Mouse (Mus musculus): ENCODE measurements around the gene Cfap65. TPM values are rescaled to one million over a fixed set of nuclear protein-coding genes. Genes with fewer than 3 reads are reported as not detected.

Gene Cfap65
- total RNA-seq (2021) (under 1 TPM in 1 of 2 experiments, not detected in 1; 0.07 TPM), polyA plus RNA-seq (2012; rRNA removed) (0.02 and 0.04 TPM in 2 replicates)
- long read RNA-seq, result 0 reads

DNA sequence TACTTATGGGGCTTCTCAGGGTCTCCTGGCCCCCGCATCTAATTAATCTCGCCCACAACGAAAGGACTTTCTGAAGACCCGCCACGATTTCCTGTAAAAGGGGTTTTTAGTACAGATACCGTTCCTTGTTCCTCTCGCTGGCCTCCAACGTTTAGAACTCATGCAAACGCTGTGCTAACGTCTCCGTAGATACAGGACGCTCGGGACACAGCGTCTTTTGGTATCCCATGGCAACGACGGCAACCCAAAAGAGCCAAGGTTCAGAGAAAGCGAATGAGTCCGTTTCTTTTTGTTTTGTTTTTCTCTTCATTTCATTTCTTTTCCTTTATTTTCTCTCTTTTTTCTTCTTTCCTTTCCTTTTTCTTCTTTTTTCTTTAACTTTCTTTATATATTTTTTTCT is at the start of gene Cfap65:
Gene Cfap65, minus strand, starts transcription at position 198 of the 400 bp plus-strand sequence.
- DNase-seq, result peak; percentile 57

DNA sequence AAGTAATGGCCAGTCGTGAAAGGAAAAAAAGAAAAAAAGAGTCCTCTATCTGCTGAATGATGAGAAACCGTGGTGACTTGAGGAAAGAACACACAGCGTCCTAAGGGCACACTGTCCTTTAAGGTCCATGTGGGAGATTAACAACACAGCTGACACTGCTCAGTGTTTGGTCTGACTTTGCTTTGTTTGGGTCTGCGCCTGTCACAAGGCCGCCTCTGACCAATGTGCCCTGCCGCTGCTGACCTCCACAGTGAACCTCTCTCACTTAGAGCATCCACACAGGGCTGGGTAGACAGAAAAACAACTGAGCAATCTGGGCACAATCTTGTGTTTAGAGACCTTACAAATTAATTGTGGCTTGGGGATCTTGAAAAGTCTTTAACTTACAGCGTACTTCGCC is 41.6 kb upstream of the Cfap65 start:
- no peak for DNase-seq

DNA sequence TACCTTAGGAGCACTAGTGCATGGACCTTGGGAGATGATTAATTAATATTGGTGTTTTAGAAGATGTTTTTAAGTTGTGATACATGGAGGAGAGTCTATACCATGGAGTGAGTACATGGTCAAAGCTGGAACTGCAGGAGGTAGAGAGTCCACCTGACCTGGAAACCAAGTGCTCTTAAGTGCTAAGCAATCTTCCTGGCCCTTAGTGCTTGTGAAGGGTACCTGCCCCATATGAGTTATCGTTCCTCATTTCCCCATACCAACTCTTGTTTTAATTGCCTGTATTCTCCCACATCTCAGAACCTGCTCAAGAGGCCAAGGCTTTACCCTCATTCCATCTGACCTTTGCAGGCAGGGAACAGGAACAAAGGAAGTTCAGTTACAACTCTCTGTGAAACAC is 40.5 kb upstream of the Cfap65 start:
- no peak for DNase-seq

DNA sequence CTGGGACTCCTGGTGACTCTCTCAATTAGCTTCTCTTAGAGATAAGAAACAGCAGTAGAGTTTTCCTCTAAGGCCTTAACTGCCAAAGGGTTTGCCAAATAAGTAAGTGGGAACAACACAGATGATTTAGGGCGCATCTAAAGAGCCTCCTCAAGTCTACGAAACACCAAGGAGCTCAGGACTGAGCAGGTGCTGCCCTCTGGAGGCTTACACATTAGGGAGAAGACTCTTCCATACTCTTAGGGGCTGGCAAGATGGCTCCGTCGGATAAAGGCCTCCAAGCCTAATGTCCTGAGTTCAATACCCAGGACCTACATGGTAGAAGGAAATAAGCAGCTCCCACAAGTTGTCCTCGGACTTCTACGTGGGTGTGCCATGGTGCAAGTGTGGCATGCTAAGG is 38.2 kb upstream of the Cfap65 start:
- no peak for DNase-seq

DNA sequence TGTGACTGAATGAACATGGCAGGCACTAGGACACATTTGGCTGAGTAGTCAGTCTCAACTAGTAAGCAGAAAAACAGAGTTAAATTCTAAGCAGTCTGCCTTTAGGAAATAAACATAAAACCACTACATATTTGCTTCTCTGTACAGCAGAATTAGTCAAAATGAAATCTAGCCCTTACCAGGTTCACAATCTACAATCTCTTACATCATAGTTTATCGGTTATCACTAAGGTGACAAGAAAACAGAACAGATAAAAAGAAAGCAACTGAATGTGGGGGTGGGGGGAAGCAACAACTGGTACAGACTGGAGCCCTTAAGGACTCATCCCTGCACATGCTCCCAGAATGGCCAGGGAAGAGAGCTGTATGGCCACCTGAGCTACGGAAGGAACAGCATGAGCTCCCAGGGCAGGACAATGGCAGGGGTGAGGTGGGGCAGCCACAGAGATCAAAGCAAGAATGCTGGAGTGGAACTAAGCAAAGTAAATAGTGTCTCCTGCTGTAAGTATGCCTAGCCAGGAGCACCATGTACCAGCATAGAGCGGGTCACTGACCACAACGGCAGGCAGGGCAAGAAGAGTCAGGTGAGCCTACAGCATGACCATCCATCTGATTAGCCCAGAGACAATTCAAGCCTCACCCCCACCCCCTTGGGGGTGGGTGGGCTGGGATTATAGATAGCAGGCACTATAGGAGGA is 36.1 kb upstream of the Cfap65 start:
- no peak for DNase-seq

DNA sequence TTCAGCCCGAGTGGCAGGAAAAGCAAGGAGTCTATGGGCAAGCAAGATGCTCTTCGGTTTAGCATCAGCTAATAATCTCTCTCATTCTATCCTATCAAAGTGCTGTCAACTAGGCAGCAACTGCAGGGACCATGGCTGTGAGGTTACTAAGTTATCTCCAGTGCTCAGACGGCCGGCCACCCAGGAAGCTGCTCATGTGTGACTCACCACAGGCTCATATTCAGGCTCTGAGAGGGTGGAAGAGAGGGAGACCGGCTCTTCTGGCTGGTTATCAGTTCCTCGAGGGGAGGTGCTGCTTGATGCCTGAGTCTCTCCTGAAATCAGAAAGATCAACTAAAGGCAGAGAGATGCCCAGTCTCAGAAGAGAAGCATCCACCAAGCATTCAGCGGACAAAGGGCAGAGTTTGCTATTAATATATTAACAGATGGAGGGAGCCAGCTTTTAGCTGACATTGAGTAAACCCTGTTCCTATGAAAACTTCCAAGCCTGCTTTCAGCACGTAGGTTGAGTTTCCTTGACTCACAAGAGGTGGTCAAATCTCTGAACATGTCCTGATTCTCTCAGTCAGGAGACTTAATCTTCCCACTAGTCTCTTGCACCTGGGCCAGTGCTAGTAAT is 32.7 kb upstream of the Cfap65 start:
- DNase-seq, result peak; percentile 14

DNA sequence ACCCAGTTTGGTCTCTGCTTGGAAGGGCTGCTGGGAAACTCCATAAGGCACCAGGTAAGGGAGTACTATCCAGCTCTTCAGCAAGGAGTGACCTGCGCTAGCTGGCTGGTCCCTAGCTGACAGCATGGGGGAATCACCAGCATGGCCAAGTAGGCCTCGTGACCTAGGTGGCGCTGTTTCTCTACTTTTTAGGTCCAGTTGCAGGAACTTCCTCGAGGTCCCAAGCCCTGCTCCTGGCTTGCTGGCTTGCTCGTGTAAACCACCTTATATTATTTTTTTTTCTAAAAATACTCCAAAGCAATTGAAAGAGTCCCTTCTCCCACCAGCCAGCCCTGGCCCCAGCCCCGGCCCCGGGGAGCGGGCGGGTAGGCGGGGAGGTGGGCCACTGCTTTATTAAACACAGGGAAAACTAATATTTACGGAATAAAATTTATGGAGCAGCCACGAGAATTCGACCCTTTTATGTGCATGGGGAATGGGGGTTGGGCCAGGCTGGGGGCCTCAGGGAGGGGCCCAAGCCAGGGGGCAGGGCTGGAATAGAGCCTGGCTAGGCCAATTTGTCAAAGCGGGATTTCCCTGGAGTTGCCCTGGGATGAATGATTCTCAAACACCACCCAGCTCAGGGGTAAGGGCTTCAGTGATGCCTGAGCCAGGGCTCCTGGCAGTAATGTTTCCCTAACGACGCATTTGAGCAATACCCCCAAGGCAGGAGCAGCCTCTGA is 29.3 kb upstream of the Cfap65 start:
- DNase-seq, result peak; percentile 75

DNA sequence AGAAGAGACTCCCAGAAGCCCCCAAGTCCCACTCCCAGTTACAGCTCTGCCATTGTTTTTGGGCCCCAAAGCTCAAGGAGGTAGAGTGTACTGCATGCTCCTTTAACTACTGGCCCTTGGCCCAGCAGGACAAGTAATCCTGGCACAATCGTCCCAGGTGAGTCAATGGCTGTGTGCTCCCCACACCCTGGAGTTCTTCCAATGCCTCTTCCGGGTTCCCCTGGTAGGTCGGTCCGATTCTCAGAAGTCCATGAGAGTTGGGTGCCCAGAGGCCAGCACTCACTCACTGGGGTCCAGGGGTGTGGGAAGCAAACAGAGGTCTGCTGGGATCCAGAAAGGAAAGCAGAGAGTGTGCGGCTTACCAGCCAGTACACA is 27.4 kb upstream of the Cfap65 start:
- DNase-seq, result no peak

DNA sequence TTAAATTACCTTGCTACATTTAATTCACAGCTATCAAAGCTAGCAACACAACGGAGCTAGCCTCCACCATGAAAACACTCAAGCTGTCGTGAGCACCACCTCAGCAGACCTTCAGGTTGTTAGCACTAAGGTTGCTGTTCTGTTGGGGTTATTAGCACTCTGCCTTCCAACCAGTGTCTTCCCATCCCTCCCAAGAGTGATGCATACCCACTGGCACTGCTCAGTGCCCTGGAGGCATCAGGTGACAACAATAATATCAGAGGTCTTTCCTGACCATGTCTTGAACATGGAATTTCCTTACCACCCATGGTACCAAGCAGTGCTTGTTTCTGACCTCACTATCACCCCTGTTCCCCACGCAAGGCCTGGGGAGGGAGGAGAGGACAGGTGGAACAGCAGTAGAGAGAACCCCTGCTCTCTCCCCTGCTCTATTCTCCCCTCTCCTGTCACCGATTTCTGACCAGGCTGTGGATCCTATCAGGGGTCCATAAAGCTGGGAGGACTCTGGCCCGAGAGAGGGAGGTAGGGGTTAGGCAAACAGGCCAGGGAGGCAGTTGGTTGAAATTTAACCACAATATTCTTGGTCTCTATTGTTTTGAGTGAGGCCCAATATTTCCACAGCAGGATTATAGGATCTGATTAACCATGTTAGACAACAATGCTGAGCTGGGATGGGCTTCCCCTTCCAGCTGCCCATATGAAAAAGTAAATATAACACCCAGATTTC is 26.9 kb upstream of the Cfap65 start:
- no peak for DNase-seq

DNA sequence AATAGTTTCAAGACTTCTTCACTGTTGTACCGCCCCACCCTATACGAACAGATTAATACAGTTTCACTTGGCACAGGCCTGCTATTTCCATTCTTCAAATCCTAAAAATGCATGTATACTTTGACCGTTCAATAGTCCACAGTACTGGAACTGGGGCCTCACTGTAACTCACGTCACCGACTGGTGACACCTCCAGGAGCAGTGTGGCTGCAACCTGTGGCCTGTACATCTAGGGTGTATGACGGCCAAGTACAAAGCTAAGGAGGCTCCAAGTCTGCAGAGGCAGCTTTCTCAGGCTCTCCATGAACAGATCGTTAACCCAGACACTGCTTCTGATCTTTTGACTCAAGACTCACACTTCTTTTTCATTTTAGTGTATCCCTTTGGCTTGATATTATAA is 26.3 kb upstream of the Cfap65 start:
- no peak for DNase-seq

DNA sequence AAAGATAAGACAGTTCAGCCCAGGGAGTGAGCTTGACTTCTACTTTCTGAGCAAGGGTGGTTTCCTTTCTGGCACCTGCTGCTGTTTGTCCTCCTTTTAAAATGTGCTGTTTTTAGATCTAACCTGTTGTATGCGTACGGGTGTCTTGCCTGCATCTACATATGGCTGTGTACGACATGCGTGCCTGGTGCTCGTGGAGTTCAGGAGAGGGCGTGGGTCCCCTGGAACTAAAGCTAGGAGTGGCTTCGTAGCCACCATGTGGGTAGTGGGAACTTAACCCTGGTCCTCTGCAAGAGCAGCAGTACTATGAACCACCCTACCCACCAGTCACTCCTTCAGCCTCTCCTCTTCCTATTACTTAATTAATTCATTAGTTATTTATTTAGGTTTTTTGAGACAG is 24.7 kb upstream of the Cfap65 start:
- DNase-seq, result no peak

DNA sequence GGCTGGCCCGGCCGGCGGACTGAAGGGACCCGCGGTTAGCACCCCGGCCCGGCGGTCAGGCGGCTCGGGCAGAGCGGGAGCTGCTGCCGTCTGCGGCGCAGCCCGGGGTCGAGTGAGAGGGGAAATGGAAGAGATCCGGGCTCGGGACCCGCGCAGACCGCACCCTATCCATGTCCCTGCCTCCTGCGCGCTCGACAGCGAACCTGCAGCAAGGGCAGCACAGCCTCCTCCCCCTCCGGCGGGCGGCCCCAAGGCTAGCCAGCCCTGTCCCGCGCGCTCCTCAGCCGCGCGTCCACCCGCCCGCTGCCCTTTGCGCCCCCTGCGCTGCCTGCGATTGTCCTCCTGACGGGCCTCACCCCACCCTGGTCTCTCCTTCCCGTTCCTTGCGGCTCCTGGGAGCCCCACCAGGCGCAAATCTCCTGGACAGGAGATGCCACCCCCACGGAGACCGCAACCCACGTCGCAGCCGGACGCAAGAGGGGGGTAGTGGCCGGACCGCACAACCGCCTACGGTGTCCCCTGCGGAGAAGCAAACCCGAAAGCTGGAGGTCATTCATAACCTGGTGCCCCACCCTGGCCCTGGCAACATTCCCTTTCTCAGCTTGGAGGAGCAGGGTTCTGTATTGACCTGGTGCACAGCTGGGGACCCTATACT is 16.3 kb upstream of the Cfap65 start, which contains the start of gene Ihh:
Gene Ihh, minus strand, starts transcription at position 117 of the 655 bp plus-strand sequence.
- DNase-seq, result peak; percentile 10

DNA sequence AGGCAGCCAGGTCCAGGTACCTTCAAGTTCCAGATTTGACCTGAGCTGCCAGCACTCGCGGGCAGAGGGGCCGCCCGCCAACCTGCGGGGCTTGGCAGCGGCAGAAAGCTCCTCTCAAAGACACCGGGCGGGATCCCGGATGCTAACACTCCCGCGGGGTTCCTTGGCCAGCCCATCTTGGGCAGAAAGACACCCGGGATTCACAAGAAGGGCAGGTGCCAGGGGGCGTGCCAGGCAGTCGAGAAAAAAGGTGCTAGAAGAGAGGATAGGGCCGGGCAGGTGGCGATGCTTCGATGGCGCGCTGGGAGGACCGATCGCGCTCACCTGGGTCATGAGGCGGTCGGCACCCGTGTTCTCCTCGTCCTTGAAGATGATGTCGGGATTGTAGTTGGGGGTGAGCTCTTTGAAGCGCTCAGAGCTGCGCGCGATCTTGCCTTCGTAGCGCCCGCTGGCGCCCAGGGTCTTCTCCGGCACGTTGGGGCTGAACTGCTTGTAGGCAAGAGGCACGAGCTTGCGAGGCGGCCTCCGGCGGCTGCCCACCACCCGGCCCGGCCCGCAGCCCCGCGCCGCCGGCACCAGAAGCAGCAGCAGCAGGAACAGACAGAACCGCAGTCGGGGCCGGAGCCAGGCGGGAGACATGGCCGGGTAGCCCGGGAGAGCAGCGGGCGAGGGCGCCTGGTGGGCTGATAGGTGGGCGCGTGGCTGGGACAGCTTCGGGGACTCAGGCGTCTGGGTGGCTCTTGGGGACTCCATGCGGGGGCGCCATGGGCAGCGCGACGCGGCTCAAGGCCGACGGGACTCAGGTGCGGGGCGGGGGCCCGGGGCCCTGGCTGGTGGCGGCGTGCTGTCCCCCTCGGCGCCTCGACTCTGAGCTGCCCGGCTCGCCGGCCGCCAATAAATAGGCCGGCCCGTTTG is 15.4 kb upstream of the Cfap65 start:
- peak; percentile 10 for DNase-seq

DNA sequence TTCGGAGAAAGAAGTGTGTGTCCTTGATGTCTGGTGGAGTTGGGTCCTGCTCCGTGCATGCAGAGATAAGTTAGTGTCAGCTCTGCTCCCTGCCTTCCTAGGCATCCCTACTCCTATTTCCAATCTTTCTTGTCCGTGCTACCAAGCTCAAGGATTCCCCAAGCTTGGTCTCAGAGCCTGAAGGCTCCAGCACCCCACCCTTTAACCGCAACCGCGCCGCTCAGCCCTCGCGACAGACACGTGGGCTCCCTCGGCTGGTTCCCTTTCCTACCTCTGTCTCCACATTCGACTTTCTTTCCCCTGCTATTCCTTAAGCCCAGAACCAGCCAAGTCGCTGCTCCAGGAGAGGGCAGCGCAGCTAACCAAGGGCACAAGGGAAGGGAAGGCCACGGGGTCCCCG is 14.7 kb upstream of the Cfap65 start:
- DNase-seq, result peak; percentile 5

DNA sequence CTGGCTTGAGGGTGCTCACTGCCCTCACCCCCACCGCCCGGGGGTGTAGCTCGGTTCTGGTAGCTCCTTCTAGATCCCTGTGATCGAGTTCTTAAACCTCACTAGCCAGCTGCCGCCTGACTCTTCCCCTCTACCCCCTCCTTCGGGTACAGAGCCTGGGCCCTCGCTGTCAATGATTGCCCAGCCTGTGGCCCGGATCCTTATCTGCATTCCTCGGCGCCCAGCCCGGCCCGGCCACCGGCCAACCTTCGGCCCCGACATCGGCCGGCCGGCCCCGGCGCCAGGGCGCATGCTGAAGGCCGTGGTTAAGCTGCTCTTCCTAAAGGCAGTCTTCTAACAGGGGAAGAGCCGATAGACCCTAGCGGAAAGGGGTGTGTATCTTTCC is 14.3 kb upstream of the Cfap65 start:
- peak; percentile 67 for DNase-seq

DNA sequence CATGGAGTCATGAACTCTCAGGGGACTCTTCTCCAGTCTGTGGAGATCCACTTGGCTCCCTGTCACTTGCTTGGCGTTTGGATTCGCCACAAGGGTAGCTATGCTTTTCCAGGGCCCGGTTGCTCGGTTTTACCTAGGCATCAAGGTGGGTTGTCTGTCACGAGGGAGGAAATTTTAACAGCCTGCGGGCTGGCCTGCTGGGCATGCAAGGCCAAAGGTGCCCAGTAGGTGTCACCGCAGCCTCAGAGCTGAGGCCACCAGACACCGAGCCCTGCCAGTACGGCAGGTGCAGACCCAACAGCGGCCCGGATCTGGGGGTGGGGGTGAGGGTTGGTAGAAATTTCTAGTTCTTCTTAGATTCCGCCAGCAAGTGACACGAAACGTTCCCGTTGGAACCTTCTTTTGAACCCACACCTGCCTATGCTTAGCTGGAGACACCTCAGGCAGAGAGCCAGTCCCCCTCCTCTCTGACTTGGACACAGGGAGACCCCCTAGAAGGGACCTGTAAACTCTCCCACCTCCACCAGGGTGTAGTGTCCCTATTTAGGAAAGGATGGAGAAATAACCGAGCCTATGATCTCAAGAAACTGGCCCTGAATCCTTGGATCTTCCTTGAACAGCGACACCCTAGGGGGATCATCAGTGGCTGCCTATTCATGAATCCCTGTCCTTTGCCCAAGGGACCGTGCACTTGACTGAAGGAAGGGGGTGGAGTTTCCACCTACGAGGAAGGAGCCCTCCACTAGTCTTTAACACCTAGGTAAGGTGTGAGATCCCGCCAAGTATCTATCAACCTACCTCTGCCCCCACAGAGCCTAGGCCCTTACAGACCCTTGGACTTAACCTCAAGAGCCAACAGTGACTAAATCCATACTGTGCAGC is 13.6 kb upstream of the Cfap65 start:
- peak; percentile 75 for DNase-seq

DNA sequence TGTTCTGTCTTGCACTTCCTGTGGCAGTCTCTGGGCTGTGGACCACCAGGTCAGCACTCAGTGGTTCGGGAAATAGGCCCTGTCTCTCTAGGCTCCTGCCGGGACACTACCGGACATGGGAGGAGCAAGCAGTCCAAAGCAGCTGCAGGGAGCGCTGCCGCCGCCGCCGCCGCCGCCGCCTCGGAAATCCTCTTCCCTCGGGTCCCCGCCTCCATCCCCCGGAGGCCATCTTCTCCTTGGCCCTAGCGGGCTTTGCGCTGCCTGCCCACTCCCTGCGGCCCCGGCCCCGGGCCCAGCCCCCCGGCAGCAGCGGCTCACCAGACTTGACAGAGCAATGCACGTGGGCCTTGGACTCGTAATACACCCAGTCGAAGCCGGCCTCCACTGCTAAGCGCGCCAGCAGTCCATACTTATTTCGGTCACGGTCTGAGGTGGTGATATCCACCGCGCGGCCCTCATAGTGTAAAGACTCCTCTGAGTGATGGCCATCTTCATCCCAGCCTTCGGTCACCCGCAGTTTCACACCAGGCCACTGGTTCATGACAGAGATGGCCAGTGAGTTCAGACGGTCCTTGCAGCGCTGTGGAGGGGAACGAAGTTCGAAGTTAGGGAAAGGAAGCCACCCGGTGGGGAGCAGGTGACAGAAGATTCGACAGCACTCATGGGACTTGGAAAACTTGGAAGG is 12.7 kb upstream of the Cfap65 start:
- DNase-seq, result peak; percentile 51

DNA sequence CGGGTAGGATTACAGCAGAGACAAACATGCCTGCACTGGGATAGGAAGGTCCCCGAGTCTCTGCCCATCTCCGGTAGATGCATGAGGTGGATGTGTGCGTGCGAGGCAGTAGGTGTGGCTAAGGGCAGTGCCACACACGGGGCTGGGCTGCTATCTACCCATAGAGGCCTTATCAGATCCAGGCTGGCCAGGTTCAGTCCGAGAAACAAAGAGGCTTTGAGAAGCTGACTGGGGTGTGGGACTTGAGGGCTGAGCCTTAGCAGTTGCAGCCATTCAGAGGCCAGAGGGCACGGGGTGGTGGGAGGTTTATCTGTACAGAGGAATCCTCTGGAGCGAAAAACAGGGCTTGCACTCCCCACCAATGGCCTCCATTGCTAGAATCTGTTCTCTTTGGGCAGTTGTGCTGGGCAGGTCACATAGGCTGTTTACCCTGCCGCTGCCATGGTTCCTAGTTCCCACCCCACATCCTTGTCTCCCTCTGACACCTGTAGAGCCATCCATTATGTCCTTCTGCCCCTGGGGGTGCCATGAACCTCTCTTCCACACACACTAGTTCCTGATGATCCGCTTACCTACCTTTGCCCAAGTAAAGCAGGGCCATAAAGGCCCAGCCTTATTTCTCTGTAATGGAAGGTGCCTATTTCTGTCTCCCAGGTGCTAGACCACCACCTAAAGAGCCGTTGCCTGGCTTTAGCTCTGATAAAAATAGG is 6.4 kb upstream of the Cfap65 start:
- DNase-seq, result no peak

DNA sequence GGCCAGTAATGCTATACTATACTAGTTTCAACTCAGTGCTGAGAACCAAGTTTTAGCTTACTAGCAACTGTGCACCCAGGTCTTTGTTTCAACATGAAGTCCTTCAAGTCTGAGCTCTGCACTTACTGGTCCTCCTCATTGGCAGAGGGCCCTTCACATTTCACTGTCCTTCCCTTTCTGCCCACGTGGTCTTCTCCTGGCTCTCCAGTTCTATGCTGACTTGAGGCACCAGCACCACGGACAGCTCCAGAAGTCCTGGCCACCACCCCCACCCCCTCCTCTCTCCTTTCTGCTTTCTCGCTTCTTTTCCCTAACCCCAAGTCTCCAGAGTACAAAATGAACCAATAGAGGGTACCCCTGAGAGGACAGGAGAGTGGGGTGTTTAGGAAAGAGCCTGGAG is 4.4 kb upstream of the Cfap65 start:
- no peak for DNase-seq
